ENCODE assay signal across 22 mouse cellular contexts in the genomic region with DNA sequence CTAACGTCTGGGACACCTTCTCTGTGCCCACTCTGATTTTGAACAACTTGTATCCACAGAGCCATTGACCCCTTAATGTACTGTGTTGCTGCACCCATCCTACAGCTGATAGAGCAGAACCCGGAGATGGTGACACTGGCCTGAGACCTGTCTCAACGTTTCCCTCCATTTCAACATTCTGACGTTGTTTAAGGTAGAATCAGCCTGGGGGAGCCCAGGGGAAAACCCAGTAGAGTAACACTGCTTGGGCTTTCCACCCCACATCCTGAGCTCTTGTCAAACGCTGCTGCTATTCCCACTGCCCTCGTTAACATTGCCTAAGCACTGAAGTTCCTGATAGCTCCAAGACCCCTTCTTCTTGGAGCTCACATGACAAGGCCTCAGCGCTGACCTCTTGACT. TPM values are rescaled to one million over a fixed set of nuclear protein-coding genes. Genes with fewer than 3 reads are reported as not detected.
A peak's percentile ranks its signal among the peaks of the same experiment; 100 is the strongest.
DNase-seq lines count a peak whose midpoint lies in the region; ATAC-seq lines count a peak whose summit lies in the region.
"Had no signal": no experiment of that assay in that cellular context is flagged by ENCODE, and none has a peak within 500 bp of the region (broad histone marks: within the 10 kb centered on the region; RNA-seq: fewer than 3 reads in every experiment).

No protein-coding gene starts in this region.

- WGBS in forebrain, embryonic 13.5 days: 70% methylated on average over 7 of the region's 7 CpGs
- 74% methylated on average over 7 of the region's 7 CpGs for WGBS in forebrain, embryonic 12.5 days
- 71% methylated on average over 7 of the region's 7 CpGs for WGBS in midbrain, embryonic 12.5 days
- 79% methylated on average over 7 of the region's 7 CpGs for WGBS in midbrain, embryonic 10.5 days
- WGBS in heart, embryonic 12.5 days: 60% methylated on average over 7 of the region's 7 CpGs

- H3K4me2 ChIP-seq in forebrain, embryonic 13.5 days: peak overlapping the region; percentile 39
- no peak overlapping the region for H3K4me2 ChIP-seq in forebrain, embryonic 12.5 days
- H3K4me2 ChIP-seq in midbrain, embryonic 12.5 days (replicated peaks): 0 out of 2 replicates have a peak overlapping the region, but pooled peaks have one; percentile 4
- no peak overlapping the region for H3K4me2 ChIP-seq in heart, embryonic 12.5 days
- H3K4me2 ChIP-seq: hindbrain, embryonic 13.5 days; liver, embryonic 15.5 days; neural tube, embryonic 15.5 days had no signal

- 0 out of 2 replicates have a peak, but pooled peaks cover 4% of the 10 kb centered on the region for H3K9me3 ChIP-seq in forebrain, embryonic 13.5 days (replicated peaks)
- H3K9me3 ChIP-seq in forebrain, embryonic 12.5 days: no peaks in the 10 kb centered on the region
- no peaks in the 10 kb centered on the region for H3K9me3 ChIP-seq in midbrain, embryonic 12.5 days
- H3K9me3 ChIP-seq in midbrain, embryonic 10.5 days (replicated peaks): no peaks in the 10 kb centered on the region
- H3K9me3 ChIP-seq in megakaryocyte, embryonic 14.5 days: peaks cover 9% of the 10 kb centered on the region
- H3K9me3 ChIP-seq in heart, embryonic 12.5 days (replicated peaks): no peaks in the 10 kb centered on the region; the same call in 1 of the 2 replicates
- H3K9me3 ChIP-seq: hindbrain, embryonic 13.5 days; limb, embryonic 10.5 days; liver, embryonic 15.5 days; neural tube, embryonic 15.5 days had no signal

- H3K27me3 ChIP-seq in forebrain, embryonic 13.5 days: peaks cover 49% of the 10 kb centered on the region
- peaks cover 65% of the 10 kb centered on the region for H3K27me3 ChIP-seq in forebrain, embryonic 12.5 days
- peaks cover 57% of the 10 kb centered on the region for H3K27me3 ChIP-seq in midbrain, embryonic 12.5 days
- peaks cover 64% of the 10 kb centered on the region for H3K27me3 ChIP-seq in midbrain, embryonic 10.5 days (ENCODE audit: low read depth, poor library complexity, severe bottlenecking)
- peaks cover 97% of the 10 kb centered on the region for H3K27me3 ChIP-seq in megakaryocyte, embryonic 14.5 days (replicated peaks)
- peaks cover 65% of the 10 kb centered on the region for H3K27me3 ChIP-seq in heart, embryonic 12.5 days (replicated peaks)

- peaks cover 62% of the 10 kb centered on the region for H3K4me1 ChIP-seq in forebrain, embryonic 13.5 days
- H3K4me1 ChIP-seq in forebrain, embryonic 12.5 days: peaks cover 37% of the 10 kb centered on the region
- peaks cover 40% of the 10 kb centered on the region for H3K4me1 ChIP-seq in midbrain, embryonic 12.5 days
- H3K4me1 ChIP-seq in midbrain, embryonic 10.5 days: peaks cover 56% of the 10 kb centered on the region
- peaks cover 42% of the 10 kb centered on the region for H3K4me1 ChIP-seq in megakaryocyte, embryonic 14.5 days
- peaks cover 33% of the 10 kb centered on the region for H3K4me1 ChIP-seq in heart, embryonic 12.5 days (replicated peaks)

- H3K36me3 ChIP-seq in forebrain, embryonic 13.5 days (ENCODE audit: poor library complexity, severe bottlenecking): peaks cover 5% of the 10 kb centered on the region; the same call in 1 of the 2 replicates
- H3K36me3 ChIP-seq in forebrain, embryonic 12.5 days (replicated peaks): no peaks in the 10 kb centered on the region
- peaks cover 5% of the 10 kb centered on the region; the same call in 1 of the 2 replicates for H3K36me3 ChIP-seq in midbrain, embryonic 12.5 days
- H3K36me3 ChIP-seq in midbrain, embryonic 10.5 days: peaks cover 9% of the 10 kb centered on the region
- no peaks in the 10 kb centered on the region for H3K36me3 ChIP-seq in megakaryocyte, embryonic 14.5 days (replicated peaks; ENCODE audit: low read length)
- H3K36me3 ChIP-seq in heart, embryonic 12.5 days: no peaks in the 10 kb centered on the region
- H3K36me3 ChIP-seq: hindbrain, embryonic 13.5 days; limb, embryonic 10.5 days; liver, embryonic 15.5 days; neural tube, embryonic 15.5 days had no signal

- no peak for ATAC-seq in forebrain, embryonic 13.5 days
- no peak for ATAC-seq in forebrain, embryonic 12.5 days (ENCODE audit: low FRiP score)
- no peak for ATAC-seq in midbrain, embryonic 12.5 days (ENCODE audit: low FRiP score, low read depth)
- no peak for ATAC-seq in heart, embryonic 12.5 days (ENCODE audit: insufficient number of reproducible peaks, low FRiP score)
- ATAC-seq: intestine, embryonic 16.5 days had no signal

- no peak overlapping the region for H3K9ac ChIP-seq in forebrain, embryonic 13.5 days
- no peak overlapping the region for H3K9ac ChIP-seq in forebrain, embryonic 12.5 days
- H3K9ac ChIP-seq in midbrain, embryonic 12.5 days (replicated peaks): no peak overlapping the region
- H3K9ac ChIP-seq in heart, embryonic 12.5 days: no peak overlapping the region; the same call in 1 of the 2 replicates
- H3K9ac ChIP-seq: liver, embryonic 15.5 days; neural tube, embryonic 15.5 days had no signal

- no peak for DNase-seq in midbrain, embryonic 10.5 days (ENCODE audit: low spot score)
- no peak for DNase-seq in frontal cortex, postnatal 10 days (ENCODE audit: low spot score in 2 of 2)
- DNase-seq: cerebellum, adult 11-12 months; gastrocnemius, postnatal 36 days; heart, adult 2 months; heart, postnatal 36 days; kidney, postnatal 4 days; liver; lung, postnatal 4 days; thymus, adult 18-20 months; thymus, postnatal 36 days had no signal

- no peak overlapping the region for H3K4me3 ChIP-seq in forebrain, embryonic 13.5 days
- no peak overlapping the region for H3K4me3 ChIP-seq in forebrain, embryonic 12.5 days (replicated peaks)
- H3K4me3 ChIP-seq in midbrain, embryonic 12.5 days: no peak overlapping the region
- H3K4me3 ChIP-seq in midbrain, embryonic 10.5 days: no peak overlapping the region
- peak overlapping the region; percentile 56 for H3K4me3 ChIP-seq in megakaryocyte, embryonic 14.5 days (replicated peaks)
- no peak overlapping the region for H3K4me3 ChIP-seq in heart, embryonic 12.5 days
- H3K4me3 ChIP-seq: heart, adult 2 months; hindbrain, embryonic 13.5 days; limb, embryonic 10.5 days; liver, embryonic 15.5 days; neural tube, embryonic 15.5 days had no signal

- H3K27ac ChIP-seq in forebrain, embryonic 13.5 days: no peak overlapping the region
- no peak overlapping the region for H3K27ac ChIP-seq in forebrain, embryonic 12.5 days
- H3K27ac ChIP-seq in midbrain, embryonic 12.5 days (replicated peaks): no peak overlapping the region
- H3K27ac ChIP-seq in midbrain, embryonic 10.5 days (replicated peaks): no peak overlapping the region
- H3K27ac ChIP-seq in heart, embryonic 12.5 days (ENCODE audit: poor library complexity, severe bottlenecking): no peak overlapping the region
- H3K27ac ChIP-seq: heart, adult 2 months; hindbrain, embryonic 13.5 days; limb, embryonic 10.5 days; liver, embryonic 15.5 days; neural tube, embryonic 15.5 days had no signal

RNA-seq across cellular contexts. Expression of a gene that starts 5.9 kb away (rescaled TPM):
- 6.2 and 8.4 TPM in 2 replicates for polyA plus RNA-seq in forebrain, embryonic 13.5 days (2015; fragmentation: Nextera tagmentation; extraction: Ambion mirVana)
- 3.0 and 3.8 TPM in 2 replicates for polyA plus RNA-seq in forebrain, embryonic 12.5 days (2016; fragmentation: Nextera tagmentation; extraction: Ambion mirVana)
- 6.3 TPM in 2 replicates for polyA plus RNA-seq in midbrain, embryonic 12.5 days (2016; fragmentation: Nextera tagmentation; extraction: Ambion mirVana)
- polyA plus RNA-seq in midbrain, embryonic 10.5 days (2016; fragmentation: Nextera tagmentation; extraction: Ambion mirVana): 1.6 and 2.8 TPM in 2 replicates
- polyA plus RNA-seq in megakaryocyte, embryonic 14.5 days (2012; ENCODE audit: insufficient read depth, low replicate concordance): 3.1 TPM in 1 of 2 replicates, not detected in the other
- polyA plus RNA-seq in heart, embryonic 12.5 days (2016; fragmentation: Nextera tagmentation; extraction: Ambion mirVana): 0.26 and 0.33 TPM in 2 replicates
- polyA plus RNA-seq: heart, embryonic 14.5 days; intestine, embryonic 16.5 days had no signal

Comparison
In these comparisons a context has a peak if more than half of its experiments do, and no peak if none do; other contexts are left out.
1. H3K4me2 ChIP-seq: peak in forebrain, embryonic 13.5 days (single experiment) and midbrain, embryonic 12.5 days (single experiment); none in forebrain, embryonic 12.5 days (single experiment) and heart, embryonic 12.5 days (single experiment).